Mouse (Mus musculus) heart, adult 2 months (tissue): ENCODE measurements around the gene Sap30.

Experiments used
- CTCF ChIP-seq: fragments of 200-600 bp; IDR thresholded peaks from 2 replicates; pipeline ENCODE4 v1.8.1; 2022; ENCODE audit warnings: antibody characterized with exemption, mild to moderate bottlenecking, moderate library complexity
- EP300 ChIP-seq: fragments of 200-500 bp; IDR thresholded peaks from 2 replicates; pipeline ENCODE4 v1.6.1; 2011; ENCODE audit warnings: low read depth, low read length, control low read depth; ENCODE audit not compliant: insufficient read depth
- POLR2A ChIP-seq: fragments of 200-500 bp; IDR thresholded peaks from 2 replicates; pipeline ENCODE4 v1.6.1; 2011; ENCODE audit warnings: mild to moderate bottlenecking, low read depth, low read length, control low read depth; ENCODE audit not compliant: insufficient read depth

GRCm38 (mm10) chr8:57450726-57451125 lies 36.9 kb downstream of the Sap30 start:
- TF ChIP-seq POLR2A (no peak), CTCF (no peak), EP300 (no peak)
